In the genomic region with DNA sequence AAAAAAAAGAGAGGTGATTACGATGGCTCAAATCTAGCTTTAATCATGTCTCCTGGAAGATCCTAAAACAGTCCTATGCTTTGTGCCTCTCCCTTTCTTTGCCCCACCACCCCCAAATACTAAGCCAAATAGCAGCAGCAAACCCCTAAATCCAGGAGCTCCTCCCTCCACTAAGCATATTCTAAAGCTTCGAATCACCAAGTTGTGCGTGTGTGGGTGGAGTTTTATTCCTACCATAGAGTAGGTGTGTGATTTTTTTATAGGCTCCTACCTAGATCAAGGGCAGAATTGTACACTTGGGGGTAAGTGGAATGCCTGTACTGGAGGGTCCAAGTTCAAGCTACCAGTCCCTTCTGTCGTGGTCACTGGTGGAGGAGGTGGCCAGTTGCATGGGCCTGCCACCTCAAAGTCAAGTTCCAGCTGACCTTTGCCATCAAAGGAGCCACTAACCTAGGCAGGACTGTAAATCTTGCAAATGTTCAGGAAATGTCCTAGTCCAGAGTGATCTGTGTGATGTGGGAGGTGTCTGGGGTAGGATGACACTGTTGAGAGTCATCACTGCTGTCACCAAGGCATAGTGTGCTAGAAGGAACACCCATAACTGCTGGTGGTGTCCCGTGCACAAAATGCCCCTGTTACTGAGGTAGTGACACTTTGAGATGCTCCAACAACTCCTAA, we compare ENCODE assay signal across 20 mouse cellular contexts. TPM values are rescaled to one million over a fixed set of nuclear protein-coding genes. Genes with fewer than 3 reads are reported as not detected.
"Had no signal": no experiment of that assay in that cellular context is flagged by ENCODE, and none has a peak within 500 bp of the region (broad histone marks: within the 10 kb centered on the region; RNA-seq: fewer than 3 reads in every experiment).

No protein-coding gene starts in this region.

- H3K4me3 ChIP-seq: midbrain, embryonic 10.5 days; midbrain, embryonic 12.5 days; myocyte; neural tube, embryonic 13.5 days; neural tube, embryonic 15.5 days had no signal

- DNase-seq: lung, adult 18-20 months; lung, embryonic 14.5 days; lung, postnatal 10 days; lung, postnatal 4 days; midbrain, embryonic 14.5 days; retina, postnatal 1 day; right cerebral cortex, postnatal 25 days; right cerebral cortex, postnatal 4 days; spleen, adult 18-20 months; thymus, adult 18-20 months; thymus, postnatal 14 days; thymus, postnatal 36 days had no signal

- ATAC-seq: midbrain, embryonic 16.5 days had no signal

- H3K27ac ChIP-seq: midbrain, embryonic 10.5 days; midbrain, embryonic 12.5 days; neural tube, embryonic 13.5 days; neural tube, embryonic 15.5 days had no signal

RNA-seq across cellular contexts. Expression of a gene that starts 5.9 kb away (rescaled TPM):
- total RNA-seq: megakaryocyte, adult 5-6 weeks; megakaryocyte-erythroid progenitor cell, adult 5-6 weeks had no signal

RNA-seq across cellular contexts. Expression of a gene that starts 18.2 kb away (rescaled TPM):
- total RNA-seq: megakaryocyte, adult 5-6 weeks; megakaryocyte-erythroid progenitor cell, adult 5-6 weeks had no signal

RNA-seq across cellular contexts. Expression of a gene that starts 38.7 kb away (rescaled TPM):
- total RNA-seq: megakaryocyte, adult 5-6 weeks; megakaryocyte-erythroid progenitor cell, adult 5-6 weeks had no signal

RNA-seq across cellular contexts. Expression of a gene that starts 56.8 kb away (rescaled TPM):
- total RNA-seq: megakaryocyte, adult 5-6 weeks; megakaryocyte-erythroid progenitor cell, adult 5-6 weeks had no signal
